Mouse (Mus musculus): ENCODE data around the gene Tcf3.

GRCm38 (mm10) chr10:80399973-80400703, 33.3 kb downstream of the Tcf3 start:
- TF ChIP-seq POLR2A (IDR thresholded peaks at IDR 0.05; ENCODE audit: control insufficient read depth, extremely low read depth, insufficient read depth, low read length, poor library complexity) (no peak), CTCF (IDR thresholded peaks at IDR 0.05; ENCODE audit: borderline replicate concordance, control insufficient read depth, extremely low read depth, insufficient read depth, low read length, poor library complexity) (no peak)

Measured in thymus, adult 2 months (tissue).